Mouse (Mus musculus): ENCODE results near the gene Sinhcaf.
"Not testable (repeated sequence)": the region's sequence is repeated elsewhere in the genome, so short reads cannot be mapped to it uniquely, and the experiment has no call there.

Gene Sinhcaf

GRCm38 (mm10) chr6:148945509-148946408 lies 508 bp downstream of the Sinhcaf start:
- peak; percentile 13 for DNase-seq (ENCODE audit: low spot score)

- DNase-seq (ENCODE audit: low spot score) = peak; percentile 77
Measured at GRCm38 (mm10) chr6:148944767-148945508, 1.3 kb downstream of the Sinhcaf start.

GRCm38 (mm10) chr6:148944344-148944766 lies 1.9 kb downstream of the Sinhcaf start:
- no peak for DNase-seq (ENCODE audit: low spot score)

GRCm38 (mm10) chr6:148943695-148944094 lies 2.6 kb downstream of the Sinhcaf start:
- DNase-seq (ENCODE audit: low spot score) = no peak

GRCm38 (mm10) chr6:148942406-148942805 lies 3.9 kb downstream of the Sinhcaf start:
- no peak for DNase-seq (ENCODE audit: low spot score)

- no peak for DNase-seq (ENCODE audit: low spot score)
Measured at GRCm38 (mm10) chr6:148941880-148942279, 4.4 kb downstream of the Sinhcaf start.

- peak; percentile 29 for DNase-seq (ENCODE audit: low spot score)
Measured at GRCm38 (mm10) chr6:148940383-148940782, 5.9 kb downstream of the Sinhcaf start.

GRCm38 (mm10) chr6:148937693-148938092 lies 8.6 kb downstream of the Sinhcaf start:
- no peak for DNase-seq (ENCODE audit: low spot score)

- no peak for DNase-seq (ENCODE audit: low spot score)
Measured at GRCm38 (mm10) chr6:148934961-148935590, 11.2 kb downstream of the Sinhcaf start.

- no peak for DNase-seq (ENCODE audit: low spot score)
Measured at GRCm38 (mm10) chr6:148931281-148931680, 15.0 kb downstream of the Sinhcaf start.

GRCm38 (mm10) chr6:148918841-148919398 lies 27.3 kb downstream of the Sinhcaf start:
- no peak for DNase-seq (ENCODE audit: low spot score)

GRCm38 (mm10) chr6:148917672-148918071 lies 28.6 kb downstream of the Sinhcaf start:
- no peak for DNase-seq (ENCODE audit: low spot score)

GRCm38 (mm10) chr6:148916817-148917216 lies 29.4 kb downstream of the Sinhcaf start:
- no peak for DNase-seq (ENCODE audit: low spot score)

GRCm38 (mm10) chr6:148913938-148914337 lies 32.3 kb downstream of the Sinhcaf start:
- peak; percentile 50 for DNase-seq (ENCODE audit: low spot score)

GRCm38 (mm10) chr6:148911906-148912305 lies 34.4 kb downstream of the Sinhcaf start:
- not testable (repeated sequence) for DNase-seq (ENCODE audit: low spot score)

- DNase-seq (ENCODE audit: low spot score) = no peak
Measured at GRCm38 (mm10) chr6:148906958-148907357, 39.3 kb downstream of the Sinhcaf start.

GRCm38 (mm10) chr6:148902728-148903127 lies 43.5 kb downstream of the Sinhcaf start:
- no peak for DNase-seq (ENCODE audit: low spot score)

GRCm38 (mm10) chr6:148896507-148896851 lies 49.8 kb downstream of the Sinhcaf start:
- no peak for DNase-seq (ENCODE audit: low spot score)

GRCm38 (mm10) chr6:148895773-148896506 lies 50.3 kb downstream of the Sinhcaf start, which contains the start of gene Caprin2:
Gene Caprin2, minus strand, starts transcription at chr6:148896237.
- DNase-seq (ENCODE audit: low spot score) = peak; percentile 89

- DNase-seq (ENCODE audit: low spot score) = no peak
Measured at GRCm38 (mm10) chr6:148894888-148895772, 51.1 kb downstream of the Sinhcaf start.
